Comparison of ENCODE assay signal across 15 mouse cellular contexts in the genomic region with DNA sequence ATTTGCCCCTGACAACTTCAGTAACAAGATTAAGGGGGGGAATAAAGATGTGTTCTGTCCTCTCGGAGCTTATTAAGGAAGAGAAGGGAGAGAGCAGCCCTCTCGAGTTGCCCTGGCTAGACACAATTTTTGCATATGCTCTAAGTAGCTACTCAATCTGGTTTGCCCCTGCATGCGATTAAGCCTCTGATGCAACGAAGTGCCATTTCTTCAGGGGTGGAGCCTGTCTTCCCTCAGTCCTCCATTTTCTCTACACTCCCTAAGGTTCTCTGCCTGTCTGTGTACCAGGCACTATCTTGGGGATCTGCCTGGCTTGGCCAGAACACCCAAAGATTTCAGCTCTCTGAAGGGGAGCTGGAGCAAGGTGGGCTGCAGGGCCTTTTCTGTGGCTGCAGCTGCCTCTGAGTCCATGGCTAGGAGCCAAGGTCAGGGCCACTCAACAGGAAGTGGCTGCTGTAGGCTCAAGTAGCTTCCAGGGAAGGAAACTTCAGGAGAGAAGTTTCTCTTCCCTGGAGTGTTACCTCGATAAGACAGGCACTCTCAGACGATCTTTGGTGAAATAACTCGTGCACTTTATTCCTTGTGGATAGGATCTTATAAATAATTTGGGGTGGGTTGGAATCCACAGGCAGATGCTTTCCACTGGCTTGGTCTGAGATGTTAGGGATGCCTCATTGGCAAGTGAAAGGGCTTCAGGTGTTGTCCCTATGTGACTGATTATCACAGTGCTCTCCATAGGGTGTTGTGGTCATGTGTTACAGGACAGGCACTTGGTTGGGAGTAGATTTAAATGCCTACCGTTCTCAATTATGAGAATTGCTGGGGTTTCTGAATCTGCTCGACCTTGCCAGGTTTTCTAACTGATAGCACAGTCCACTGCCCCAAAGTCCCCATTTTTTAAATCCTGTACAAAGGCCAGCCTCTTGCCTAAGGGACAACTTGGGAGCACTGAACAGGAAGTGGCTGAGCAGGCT. TPM values are rescaled to one million over a fixed set of nuclear protein-coding genes. Genes with fewer than 3 reads are reported as not detected.
A peak's percentile ranks its signal among the peaks of the same experiment; 100 is the strongest.
DNase-seq lines count a peak whose midpoint lies in the region; ATAC-seq and TF ChIP-seq lines count a peak whose summit lies in the region.
"Had no signal": no experiment of that assay in that cellular context is flagged by ENCODE, and none has a peak within 500 bp of the region (broad histone marks: within the 10 kb centered on the region; RNA-seq: fewer than 3 reads in every experiment).

No protein-coding gene starts in this region.

- no peaks in the 10 kb centered on the region for H3K27me3 ChIP-seq in heart, embryonic 13.5 days (replicated peaks)
- no peaks in the 10 kb centered on the region for H3K27me3 ChIP-seq in lung, embryonic 14.5 days (ENCODE audit: insufficient read depth, low read length)
- H3K27me3 ChIP-seq: liver, embryonic 15.5 days had no signal

- H3K4me2 ChIP-seq in heart, embryonic 13.5 days, result no peak overlapping the region
- H3K4me2 ChIP-seq in lung, embryonic 14.5 days, result no peak overlapping the region
- H3K4me2 ChIP-seq: liver, embryonic 15.5 days had no signal

- no peak for ATAC-seq in heart, embryonic 13.5 days (ENCODE audit: extremely low read depth, insufficient number of reproducible peaks, low FRiP score, low TSS enrichment)
- ATAC-seq in lung, embryonic 14.5 days (ENCODE audit: insufficient read depth), result no peak; the same call in 1 of the 2 replicates
- ATAC-seq: forebrain, embryonic 16.5 days; hindbrain, postnatal 0 days had no signal

- no peak for TF ChIP-seq CTCF in lung, embryonic 14.5 days (IDR thresholded peaks at IDR 0.05; ENCODE audit: low read depth)

- H3K36me3 ChIP-seq in heart, embryonic 13.5 days, result no peaks in the 10 kb centered on the region
- H3K36me3 ChIP-seq in lung, embryonic 14.5 days (ENCODE audit: insufficient read depth), result no peaks in the 10 kb centered on the region
- H3K36me3 ChIP-seq: limb, embryonic 10.5 days; liver, embryonic 15.5 days had no signal

- H3K4me1 ChIP-seq in heart, embryonic 13.5 days, result peaks cover 27% of the 10 kb centered on the region
- H3K4me1 ChIP-seq in lung, embryonic 14.5 days (ENCODE audit: insufficient read depth), result peaks cover 6% of the 10 kb centered on the region; the same call in 1 of the 2 replicates
- H3K4me1 ChIP-seq: limb, embryonic 10.5 days; liver, embryonic 15.5 days had no signal

- H3K9ac ChIP-seq in heart, embryonic 13.5 days, result no peak overlapping the region
- H3K9ac ChIP-seq in lung, embryonic 14.5 days, result no peak overlapping the region
- H3K9ac ChIP-seq: liver, embryonic 15.5 days had no signal

- intact Hi-C loops in heart, postnatal 36 days (cut with DNase I), result no loop called here

- H3K4me3 ChIP-seq in heart, embryonic 13.5 days, result no peak overlapping the region
- H3K4me3 ChIP-seq in lung, embryonic 14.5 days (ENCODE audit: low read depth, low read length), result no peak overlapping the region
- H3K4me3 ChIP-seq: limb, embryonic 10.5 days; liver, embryonic 15.5 days had no signal

- WGBS in heart, embryonic 13.5 days, result 55% methylated on average over 9 of the region's 9 CpGs
- WGBS in lung, embryonic 14.5 days, result 62% methylated on average over 9 of the region's 9 CpGs

- H3K27ac ChIP-seq in heart, embryonic 13.5 days (replicated peaks), result peak overlapping the region; percentile 32; the same call in 1 of the 2 replicates
- no peak overlapping the region; the same call in 1 of the 2 replicates for H3K27ac ChIP-seq in lung, embryonic 14.5 days (ENCODE audit: low read depth)
- H3K27ac ChIP-seq: hindbrain, postnatal 0 days; limb, embryonic 10.5 days; liver, embryonic 15.5 days had no signal

- no peak for DNase-seq in heart, postnatal 36 days
- peak; percentile 44 to 52 for DNase-seq in lung, adult 18-20 months
- DNase-seq in lung, postnatal 25 days (ENCODE audit: low spot score), result no peak
- peak; percentile 66 for DNase-seq in lung, embryonic 14.5 days
- peak; percentile 6 for DNase-seq in retina, embryonic 14.5 days (ENCODE audit: low spot score)
- DNase-seq in cerebellum, adult 18-20 months, result no peak
- DNase-seq in embryo, embryonic 11 days, result no peak
- DNase-seq: cerebellum, postnatal 25 days; gastrocnemius, postnatal 25 days; thymus, adult 2 months had no signal

- no peaks in the 10 kb centered on the region for H3K9me3 ChIP-seq in heart, embryonic 13.5 days
- no peaks in the 10 kb centered on the region for H3K9me3 ChIP-seq in lung, embryonic 14.5 days (ENCODE audit: low read depth, low read length)
- H3K9me3 ChIP-seq: limb, embryonic 10.5 days; liver, embryonic 15.5 days had no signal

RNA-seq across cellular contexts. Expression of gene Lyst, which starts 40.2 kb away (rescaled TPM):
- 2.5 and 2.6 TPM in 2 replicates for polyA plus RNA-seq in heart, embryonic 13.5 days (2015; fragmentation: Nextera tagmentation; extraction: Ambion mirVana)
- 10 to 100 TPM in 1 of 2 experiments, 1 to 10 TPM in 1; 7.4 to 13.1 TPM for total RNA-seq in heart, postnatal 36 days (2021)
- polyA plus RNA-seq in lung, embryonic 14.5 days (2014; fragmentation: Nextera tagmentation; extraction: Ambion mirVana), result 5.1 and 8.2 TPM in 2 replicates

Comparison
In these comparisons a context has a peak if more than half of its experiments do, and no peak if none do; other contexts are left out.
1. DNase-seq: peak in lung, adult 18-20 months (2 of 2), lung, embryonic 14.5 days (single experiment) and retina, embryonic 14.5 days (single experiment); none in heart, postnatal 36 days (0 of 2), lung, postnatal 25 days (single experiment), cerebellum, adult 18-20 months (0 of 2) and embryo, embryonic 11 days (single experiment).